Mouse (Mus musculus): ENCODE results near the gene Nupl1. TPM values are rescaled to one million over a fixed set of nuclear protein-coding genes. Genes with fewer than 3 reads are reported as not detected.

The Nupl1 gene
- polyA plus RNA-seq, 2 experiments = not detected

DNA sequence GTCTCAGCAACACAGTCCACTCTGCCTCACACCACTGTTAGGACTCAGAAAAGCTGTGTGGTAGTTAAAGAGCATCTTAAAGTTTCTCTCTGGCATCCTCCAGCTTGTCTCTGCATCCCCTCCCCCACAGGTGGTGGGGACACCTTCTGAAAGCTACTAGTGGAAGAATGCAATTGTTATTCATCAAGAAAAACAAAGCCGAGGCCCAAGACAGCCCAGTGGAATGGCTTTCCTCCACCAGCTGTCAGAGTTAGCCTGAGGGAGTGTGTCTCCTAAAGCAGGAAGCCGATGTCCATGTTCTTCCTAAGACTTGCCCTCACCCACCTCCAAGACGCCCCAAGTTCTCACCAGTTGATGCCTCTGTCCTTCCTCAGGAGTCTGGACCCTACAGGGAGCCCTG, 102.3 kb downstream of the Nupl1 start:
- WGBS = 46% methylated on average over 3 of the region's 3 CpGs

DNA sequence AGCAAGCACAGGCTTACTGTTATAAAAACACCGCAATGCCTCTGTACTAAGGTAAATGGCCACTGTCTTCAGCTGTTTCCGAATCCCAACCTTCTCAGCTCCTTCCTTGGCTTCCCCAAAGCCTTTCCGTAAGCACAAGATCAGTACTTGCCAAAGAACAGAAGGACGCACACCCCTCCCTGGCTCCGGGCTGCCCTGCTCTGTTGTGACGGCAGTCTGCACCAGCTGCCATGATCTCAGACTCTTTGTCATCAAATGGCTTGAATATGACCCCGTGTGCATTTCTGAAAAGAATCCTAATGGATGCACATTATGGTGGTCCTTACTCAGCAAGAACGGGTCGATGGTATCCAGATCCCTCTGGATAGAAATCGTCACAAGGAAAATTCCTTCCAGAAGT, 108.0 kb downstream of the Nupl1 start:
- no peak for DNase-seq (ENCODE audit: low spot score)
- H3K27ac ChIP-seq (replicated peaks; ENCODE audit: low read depth, low read length) = no peak overlapping the region

More for the DNA sequence above, 102.3 kb downstream of the Nupl1 start:
- Histone ChIP-seq H3K27ac (replicated peaks; ENCODE audit: low read depth, low read length) (no peak overlapping the region), H3K4me1 (ENCODE audit: control insufficient read depth, insufficient read depth, low read length) (no peaks in the 10 kb centered on the region), H3K4me3 (replicated peaks; ENCODE audit: low read length) (no peak overlapping the region), H3K9ac (ENCODE audit: low read depth, low read length, severe bottlenecking) (no peak overlapping the region), H3K27me3 (ENCODE audit: control insufficient read depth, insufficient read depth, low read length) (no peaks in the 10 kb centered on the region), H3K4me2 (replicated peaks; ENCODE audit: low read depth, low read length, severe bottlenecking) (no peak overlapping the region), H3K36me3 (ENCODE audit: control insufficient read depth, insufficient read depth, low read length) (no peaks in the 10 kb centered on the region), H3K9me3 (ENCODE audit: control insufficient read depth, low read length) (no peaks in the 10 kb centered on the region)
- no peak for TF ChIP-seq POLR2A (IDR thresholded peaks at IDR 0.05; ENCODE audit: borderline replicate concordance, extremely low read depth, insufficient read depth, insufficient read length)
- ATAC-seq (ENCODE audit: low FRiP score, low read depth) (no peak), DNase-seq (ENCODE audit: low spot score) (no peak)

DNA sequence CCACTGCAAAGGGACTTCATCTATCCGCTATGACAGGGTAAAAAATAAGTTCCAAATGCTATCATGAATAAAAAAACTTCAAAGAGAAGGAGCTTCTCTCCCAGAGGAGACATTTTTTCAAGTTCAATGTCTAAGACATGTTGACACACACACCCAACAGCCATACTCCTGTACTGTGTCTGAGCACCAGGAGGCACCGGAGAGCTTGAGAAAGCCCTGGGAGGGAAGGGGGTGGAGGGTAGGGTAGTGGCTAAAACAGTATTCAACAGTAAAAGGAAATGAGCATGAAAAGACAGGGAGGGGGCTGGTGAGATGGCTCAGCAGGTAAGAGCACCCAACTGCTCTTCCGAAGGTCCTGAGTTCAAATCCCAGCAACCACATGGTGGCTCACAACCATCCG, 112.9 kb downstream of the Nupl1 start:
- no peak for ATAC-seq (ENCODE audit: low FRiP score, low read depth)

More for the DNA sequence above, 108.0 kb downstream of the Nupl1 start:
- H3K27me3 ChIP-seq (ENCODE audit: control insufficient read depth, insufficient read depth, low read length) = no peaks in the 10 kb centered on the region
- TF ChIP-seq POLR2A (IDR thresholded peaks at IDR 0.05; ENCODE audit: borderline replicate concordance, extremely low read depth, insufficient read depth, insufficient read length) = no peak
- H3K4me2 ChIP-seq (replicated peaks; ENCODE audit: low read depth, low read length, severe bottlenecking) = no peak overlapping the region
- no peaks in the 10 kb centered on the region for H3K36me3 ChIP-seq (ENCODE audit: control insufficient read depth, insufficient read depth, low read length)
- no peaks in the 10 kb centered on the region for H3K9me3 ChIP-seq (ENCODE audit: control insufficient read depth, low read length)
- ATAC-seq (ENCODE audit: low FRiP score, low read depth) = no peak
- 87% methylated on average over 10 of the region's 10 CpGs for WGBS
- no peaks in the 10 kb centered on the region for H3K4me1 ChIP-seq (ENCODE audit: control insufficient read depth, insufficient read depth, low read length)
- H3K9ac ChIP-seq (ENCODE audit: low read depth, low read length, severe bottlenecking) = no peak overlapping the region
- H3K4me3 ChIP-seq (replicated peaks; ENCODE audit: low read length) = no peak overlapping the region

DNA sequence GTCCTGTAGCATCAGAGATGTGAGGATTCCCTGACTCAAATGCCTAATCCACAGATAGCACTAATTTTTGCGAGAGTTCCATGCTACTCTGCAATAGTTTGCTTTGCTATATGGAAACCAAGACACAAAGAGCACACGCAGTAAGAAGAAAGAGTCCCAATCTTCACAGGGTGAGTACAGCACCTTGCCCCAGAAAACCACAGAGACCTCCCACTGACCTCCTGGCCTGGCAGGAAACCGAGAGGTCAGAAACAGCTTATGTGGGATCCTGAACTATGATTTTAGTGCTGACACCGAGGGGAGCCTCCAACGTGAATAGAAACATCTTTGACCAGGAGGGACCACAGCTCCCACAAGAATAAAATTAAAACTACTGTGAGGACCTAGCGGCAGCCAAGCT, 113.4 kb downstream of the Nupl1 start:
- TF ChIP-seq POLR2A (IDR thresholded peaks at IDR 0.05; ENCODE audit: borderline replicate concordance, extremely low read depth, insufficient read depth, insufficient read length) = no peak
- no peaks in the 10 kb centered on the region for H3K36me3 ChIP-seq (ENCODE audit: control insufficient read depth, insufficient read depth, low read length)
- whole genome bisulfite sequencing = 70% methylated on average over 6 of the region's 6 CpGs
- no peak for DNase-seq (ENCODE audit: low spot score)
- no peaks in the 10 kb centered on the region for H3K9me3 ChIP-seq (ENCODE audit: control insufficient read depth, low read length)
- no peak overlapping the region for H3K4me2 ChIP-seq (replicated peaks; ENCODE audit: low read depth, low read length, severe bottlenecking)
- H3K9ac ChIP-seq (ENCODE audit: low read depth, low read length, severe bottlenecking) = no peak overlapping the region
- no peak overlapping the region for H3K27ac ChIP-seq (replicated peaks; ENCODE audit: low read depth, low read length)
- no peak overlapping the region for H3K4me3 ChIP-seq (replicated peaks; ENCODE audit: low read length)
- no peaks in the 10 kb centered on the region for H3K27me3 ChIP-seq (ENCODE audit: control insufficient read depth, insufficient read depth, low read length)
- ATAC-seq (ENCODE audit: low FRiP score, low read depth) = no peak
- H3K4me1 ChIP-seq (ENCODE audit: control insufficient read depth, insufficient read depth, low read length) = no peaks in the 10 kb centered on the region

More for the DNA sequence above, 112.9 kb downstream of the Nupl1 start:
- H3K27me3 ChIP-seq (ENCODE audit: control insufficient read depth, insufficient read depth, low read length) = no peaks in the 10 kb centered on the region
- no peaks in the 10 kb centered on the region for H3K4me1 ChIP-seq (ENCODE audit: control insufficient read depth, insufficient read depth, low read length)
- H3K4me3 ChIP-seq (replicated peaks; ENCODE audit: low read length) = no peak overlapping the region
- no peaks in the 10 kb centered on the region for H3K9me3 ChIP-seq (ENCODE audit: control insufficient read depth, low read length)
- 95% methylated on average over 3 of the region's 4 CpGs for WGBS
- no peak for DNase-seq (ENCODE audit: low spot score)
- TF ChIP-seq POLR2A (IDR thresholded peaks at IDR 0.05; ENCODE audit: borderline replicate concordance, extremely low read depth, insufficient read depth, insufficient read length) = no peak
- no peaks in the 10 kb centered on the region for H3K36me3 ChIP-seq (ENCODE audit: control insufficient read depth, insufficient read depth, low read length)
- no peak overlapping the region for H3K27ac ChIP-seq (replicated peaks; ENCODE audit: low read depth, low read length)
- no peak overlapping the region for H3K9ac ChIP-seq (ENCODE audit: low read depth, low read length, severe bottlenecking)
- H3K4me2 ChIP-seq (replicated peaks; ENCODE audit: low read depth, low read length, severe bottlenecking) = no peak overlapping the region

DNA sequence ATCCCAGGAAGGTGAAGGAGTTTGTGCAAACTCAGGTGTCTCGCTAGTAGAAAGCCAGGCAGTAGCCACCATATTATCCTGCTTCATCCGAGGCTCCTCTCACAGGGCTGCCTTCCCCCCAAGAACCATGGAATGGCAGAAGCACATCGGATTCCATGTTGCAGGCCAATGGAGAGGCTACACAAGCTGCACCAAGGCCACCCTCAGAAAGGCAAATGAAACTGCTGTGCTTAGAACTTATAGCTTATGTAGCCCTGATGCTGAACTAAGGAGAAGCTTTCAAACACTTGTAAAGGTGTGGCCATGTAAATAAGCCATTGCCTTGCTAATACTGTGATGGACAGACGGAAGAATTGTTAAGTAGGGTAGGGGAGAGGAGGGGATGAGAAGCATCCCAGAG, 115.4 kb downstream of the Nupl1 start:
- TF ChIP-seq POLR2A (IDR thresholded peaks at IDR 0.05; ENCODE audit: borderline replicate concordance, extremely low read depth, insufficient read depth, insufficient read length) = no peak
- no peak for DNase-seq (ENCODE audit: low spot score)
- no peak for ATAC-seq (ENCODE audit: low FRiP score, low read depth)
- Histone ChIP-seq H3K4me2 (replicated peaks; ENCODE audit: low read depth, low read length, severe bottlenecking) (no peak overlapping the region), H3K27ac (replicated peaks; ENCODE audit: low read depth, low read length) (no peak overlapping the region), H3K36me3 (ENCODE audit: control insufficient read depth, insufficient read depth, low read length) (no peaks in the 10 kb centered on the region), H3K4me1 (ENCODE audit: control insufficient read depth, insufficient read depth, low read length) (no peaks in the 10 kb centered on the region), H3K27me3 (ENCODE audit: control insufficient read depth, insufficient read depth, low read length) (no peaks in the 10 kb centered on the region), H3K9me3 (ENCODE audit: control insufficient read depth, low read length) (no peaks in the 10 kb centered on the region), H3K9ac (ENCODE audit: low read depth, low read length, severe bottlenecking) (no peak overlapping the region), H3K4me3 (replicated peaks; ENCODE audit: low read length) (no peak overlapping the region)
- WGBS = 85% methylated on average over 4 of the region's 4 CpGs

DNA sequence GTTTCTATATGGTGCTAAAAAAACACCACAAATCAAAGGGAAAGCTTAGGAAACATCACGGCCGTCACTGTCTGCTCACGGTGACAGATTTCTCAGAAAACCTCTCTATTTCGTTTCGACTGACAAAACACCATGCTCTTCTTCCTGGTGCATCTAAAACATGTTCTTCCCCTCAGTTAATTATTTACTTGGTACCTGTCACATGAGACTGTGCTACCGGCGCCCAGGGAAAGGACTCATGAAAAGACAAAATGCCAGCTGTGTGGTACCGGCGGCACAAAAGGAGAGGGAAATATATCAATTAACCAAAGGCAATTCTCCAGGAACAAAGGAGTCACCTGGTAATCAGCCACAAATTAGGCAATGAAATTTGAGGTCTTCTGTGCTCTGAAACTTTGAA, 116.5 kb downstream of the Nupl1 start:
- H3K4me3 ChIP-seq (replicated peaks; ENCODE audit: low read length) = no peak overlapping the region
- no peak overlapping the region for H3K27ac ChIP-seq (replicated peaks; ENCODE audit: low read depth, low read length)
- H3K27me3 ChIP-seq (ENCODE audit: control insufficient read depth, insufficient read depth, low read length) = no peaks in the 10 kb centered on the region
- H3K9ac ChIP-seq (ENCODE audit: low read depth, low read length, severe bottlenecking) = no peak overlapping the region
- H3K4me1 ChIP-seq (ENCODE audit: control insufficient read depth, insufficient read depth, low read length) = no peaks in the 10 kb centered on the region
- no peak overlapping the region for H3K4me2 ChIP-seq (replicated peaks; ENCODE audit: low read depth, low read length, severe bottlenecking)
- TF ChIP-seq POLR2A (IDR thresholded peaks at IDR 0.05; ENCODE audit: borderline replicate concordance, extremely low read depth, insufficient read depth, insufficient read length) = no peak
- H3K9me3 ChIP-seq (ENCODE audit: control insufficient read depth, low read length) = no peaks in the 10 kb centered on the region
- DNase-seq (ENCODE audit: low spot score) = no peak
- no peaks in the 10 kb centered on the region for H3K36me3 ChIP-seq (ENCODE audit: control insufficient read depth, insufficient read depth, low read length)
- ATAC-seq (ENCODE audit: low FRiP score, low read depth) = no peak
- 73% methylated on average over 9 of the region's 9 CpGs for WGBS

MicroRNA genes within 50 kb of the gene (microRNA counts, 519-probe panel; counts per million panel counts)
- not detected for microRNA mmu-miR-719

Small RNA genes within 50 kb of the gene (microRNA-seq; reads per million reads assigned to microRNA genes)
- not detected for gene Mir719

Other genes starting within 250 kb of the Nupl1 start
- gene Atp8a2, start 54.3 kb downstream of the Nupl1 start, polyA plus RNA-seq (2012; rRNA removed) = 0.70 and 1.0 TPM in 2 replicates
- gene Atp8a2, start 54.3 kb downstream of the Nupl1 start, polyA plus RNA-seq (2014; fragmentation: Nextera tagmentation; extraction: Ambion mirVana) = 1.6 and 1.7 TPM in 2 replicates
- 42.3 and 43.3 TPM in 2 replicates for gene Gm49336, start 76 bp upstream of the Nupl1 start, polyA plus RNA-seq (2012; rRNA removed)
- 49.6 and 55.5 TPM in 2 replicates for gene Gm49336, start 76 bp upstream of the Nupl1 start, polyA plus RNA-seq (2014; fragmentation: Nextera tagmentation; extraction: Ambion mirVana)
- gene Mtmr6, start 13.8 kb upstream of the Nupl1 start, polyA plus RNA-seq (2012; rRNA removed) = 25.1 and 27.4 TPM in 2 replicates
- 39.5 and 41.4 TPM in 2 replicates for gene Mtmr6, start 13.8 kb upstream of the Nupl1 start, polyA plus RNA-seq (2014; fragmentation: Nextera tagmentation; extraction: Ambion mirVana)
- 0.87 and 0.89 TPM in 2 replicates for gene Amer2, start 121.8 kb upstream of the Nupl1 start, polyA plus RNA-seq (2012; rRNA removed)
- 0.58 and 1.00 TPM in 2 replicates for gene Amer2, start 121.8 kb upstream of the Nupl1 start, polyA plus RNA-seq (2014; fragmentation: Nextera tagmentation; extraction: Ambion mirVana)